Mouse (Mus musculus) heart, adult 9 months (tissue): ENCODE results near the gene Gbp2.
"Not testable (repeated sequence)": the region's sequence is repeated elsewhere in the genome, so short reads cannot be mapped to it uniquely, and the experiment has no call there.

Experiments used
- DNase-seq, 2 experiments: peaks; one replicate each; pipeline ENCODE4 v3.0.0; 2022; ENCODE audit warnings: low spot score in 2 of 2

Gene Gbp2

GRCm38 (mm10) chr3:142620111-142620955, at the start of gene Gbp2:
Gene Gbp2, plus strand, starts transcription at chr3:142620602.
- DNase-seq, result peak; percentile 78 to 82

- DNase-seq, result no peak
Measured at GRCm38 (mm10) chr3:142570738-142571137, 49.7 kb upstream of the Gbp2 start.

- no peak for DNase-seq
Measured at GRCm38 (mm10) chr3:142577108-142577507, 43.3 kb upstream of the Gbp2 start.

GRCm38 (mm10) chr3:142578342-142578741, 42.1 kb upstream of the Gbp2 start:
- no peak for DNase-seq

- DNase-seq, result no peak
Measured at GRCm38 (mm10) chr3:142583067-142583466, 37.3 kb upstream of the Gbp2 start.

GRCm38 (mm10) chr3:142587386-142587785, 33.0 kb upstream of the Gbp2 start:
- DNase-seq, result peak; percentile 6 to 28

GRCm38 (mm10) chr3:142588888-142589287, 31.5 kb upstream of the Gbp2 start:
- DNase-seq, result peak in 1 of 2 experiments; percentile 30

GRCm38 (mm10) chr3:142590431-142591067, 29.9 kb upstream of the Gbp2 start:
- DNase-seq, result no peak

GRCm38 (mm10) chr3:142594547-142594946, 25.9 kb upstream of the Gbp2 start, which contains the start of gene Gbp2b:
Gene Gbp2b, plus strand, starts transcription at chr3:142594847.
- DNase-seq, result no peak

GRCm38 (mm10) chr3:142597923-142598322, 22.5 kb upstream of the Gbp2 start:
- no peak for DNase-seq

GRCm38 (mm10) chr3:142601675-142602074, 18.7 kb upstream of the Gbp2 start:
- DNase-seq, result no peak

- no peak for DNase-seq
Measured at GRCm38 (mm10) chr3:142618658-142619057, 1.7 kb upstream of the Gbp2 start.

GRCm38 (mm10) chr3:142619606-142620005, 796 bp upstream of the Gbp2 start:
- DNase-seq, result peak in 1 of 2 experiments; percentile 13

GRCm38 (mm10) chr3:142620956-142621562, 657 bp downstream of the Gbp2 start:
- DNase-seq, result no peak

GRCm38 (mm10) chr3:142630385-142630784, 10.0 kb downstream of the Gbp2 start:
- DNase-seq, result no peak

- peak in 1 of 2 experiments; percentile 53 for DNase-seq
Measured at GRCm38 (mm10) chr3:142640201-142640600, 19.8 kb downstream of the Gbp2 start.

- peak in 1 of 2 experiments; percentile 43 for DNase-seq
Measured at GRCm38 (mm10) chr3:142645949-142646348, 25.5 kb downstream of the Gbp2 start.

- not testable (repeated sequence) for DNase-seq
Measured at GRCm38 (mm10) chr3:142647836-142648235, 27.4 kb downstream of the Gbp2 start.

- no peak for DNase-seq
Measured at GRCm38 (mm10) chr3:142650205-142650604, 29.8 kb downstream of the Gbp2 start.

GRCm38 (mm10) chr3:142664723-142665122, 44.3 kb downstream of the Gbp2 start:
- DNase-seq, result no peak

- no peak for DNase-seq
Measured at GRCm38 (mm10) chr3:142674607-142675006, 54.2 kb downstream of the Gbp2 start.
